Mouse (Mus musculus): ENCODE data around the gene Samd1. TPM values are rescaled to one million over a fixed set of nuclear protein-coding genes. Genes with fewer than 3 reads are reported as not detected.

The Samd1 gene
- polyA plus RNA-seq, 1 experiment from 2014 or later: 16.5 TPM

- H3K4me3 ChIP-seq (ENCODE audit: low read depth, low read length): no peak overlapping the region
- peaks cover 28% of the 10 kb centered on the region for H3K27me3 ChIP-seq (ENCODE audit: control insufficient read depth, insufficient read depth, low read length)
- H3K9ac ChIP-seq (ENCODE audit: low read length): no peak overlapping the region
- 11% methylated on average over 10 of the region's 10 CpGs for WGBS
- H3K4me1 ChIP-seq (ENCODE audit: control insufficient read depth, insufficient read depth, low read length): no peaks in the 10 kb centered on the region
- no peak for ATAC-seq (ENCODE audit: insufficient read depth, low FRiP score, low TSS enrichment)
- no peak overlapping the region for H3K4me2 ChIP-seq (ENCODE audit: low read depth)
- H3K27ac ChIP-seq (ENCODE audit: low read depth, low read length): no peak overlapping the region
- no peaks in the 10 kb centered on the region for H3K36me3 ChIP-seq (ENCODE audit: control insufficient read depth, insufficient read depth, low read length)
- H3K9me3 ChIP-seq (ENCODE audit: control insufficient read depth, low read length): no peaks in the 10 kb centered on the region
- DNase-seq (ENCODE audit: low spot score): no peak
These were observed 30.0 kb downstream of the Samd1 start for GRCm38 (mm10) chr8:84027449-84027848.

DNA sequence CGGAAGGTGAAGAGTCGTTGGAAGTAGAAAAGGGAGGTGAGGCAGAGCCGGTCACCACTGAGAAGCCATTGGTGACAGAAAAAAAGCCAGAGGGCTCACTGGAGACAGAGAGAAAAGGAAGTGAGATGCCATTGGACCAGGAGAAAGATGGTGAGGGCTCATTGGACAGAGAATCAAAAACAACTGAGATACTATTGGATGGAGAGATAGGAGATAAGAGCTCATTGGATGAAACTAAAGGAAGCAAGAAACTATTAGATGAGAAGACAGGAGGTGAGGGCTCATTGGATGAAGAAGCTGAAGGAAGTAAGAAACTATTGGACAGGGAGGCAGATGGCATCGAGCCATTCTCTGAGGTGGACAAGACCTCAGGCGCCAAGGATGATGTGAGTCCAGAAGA is 31.8 kb downstream of the Samd1 start:
- Histone ChIP-seq H3K4me2 (ENCODE audit: low read depth) (no peak overlapping the region), H3K9ac (ENCODE audit: low read length) (no peak overlapping the region), H3K4me1 (ENCODE audit: control insufficient read depth, insufficient read depth, low read length) (no peaks in the 10 kb centered on the region), H3K36me3 (ENCODE audit: control insufficient read depth, insufficient read depth, low read length) (no peaks in the 10 kb centered on the region), H3K27ac (ENCODE audit: low read depth, low read length) (no peak overlapping the region), H3K4me3 (ENCODE audit: low read depth, low read length) (no peak overlapping the region), H3K27me3 (ENCODE audit: control insufficient read depth, insufficient read depth, low read length) (peaks cover 28% of the 10 kb centered on the region), H3K9me3 (ENCODE audit: control insufficient read depth, low read length) (no peaks in the 10 kb centered on the region)
- ATAC-seq (ENCODE audit: insufficient read depth, low FRiP score, low TSS enrichment) (no peak), DNase-seq (ENCODE audit: low spot score) (no peak)
- WGBS: 88% methylated on average over 5 of the region's 5 CpGs

DNA sequence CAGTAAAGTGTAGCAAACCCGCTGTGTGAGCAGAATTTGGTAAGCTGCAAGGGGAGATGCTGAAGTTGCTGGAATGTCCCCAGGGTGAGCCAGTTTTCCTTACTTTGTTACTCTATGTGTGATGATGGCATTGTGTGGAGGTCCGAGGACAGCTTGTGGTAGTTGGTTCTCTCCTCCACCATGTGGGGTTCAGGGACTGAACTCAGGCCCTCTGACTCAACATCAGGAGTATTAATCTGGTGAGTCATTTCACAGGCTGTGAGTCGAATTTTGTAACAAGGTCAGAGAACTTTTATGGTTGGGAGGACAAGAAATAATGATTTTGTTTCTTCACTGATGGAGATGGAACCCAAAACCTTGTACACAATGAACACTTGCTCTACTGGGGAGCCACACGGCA is 35.3 kb downstream of the Samd1 start:
- DNase-seq (ENCODE audit: low spot score) (no peak), ATAC-seq (ENCODE audit: insufficient read depth, low FRiP score, low TSS enrichment) (no peak)
- Histone ChIP-seq H3K4me2 (ENCODE audit: low read depth) (no peak overlapping the region), H3K4me3 (ENCODE audit: low read depth, low read length) (no peak overlapping the region), H3K27ac (ENCODE audit: low read depth, low read length) (no peak overlapping the region), H3K9me3 (ENCODE audit: control insufficient read depth, low read length) (no peaks in the 10 kb centered on the region), H3K27me3 (ENCODE audit: control insufficient read depth, insufficient read depth, low read length) (0 out of 2 replicates have a peak, but pooled peaks cover 6% of the 10 kb centered on the region), H3K9ac (ENCODE audit: low read length) (no peak overlapping the region), H3K36me3 (ENCODE audit: control insufficient read depth, insufficient read depth, low read length) (no peaks in the 10 kb centered on the region), H3K4me1 (ENCODE audit: control insufficient read depth, insufficient read depth, low read length) (no peaks in the 10 kb centered on the region)
- 76% methylated on average over 4 of the region's 4 CpGs for WGBS

- H3K27me3 ChIP-seq (ENCODE audit: control insufficient read depth, insufficient read depth, low read length): peaks cover 21% of the 10 kb centered on the region
- H3K9me3 ChIP-seq (ENCODE audit: control insufficient read depth, low read length): no peaks in the 10 kb centered on the region
- peaks cover 5% of the 10 kb centered on the region; the same call in 1 of the 2 replicates for H3K4me1 ChIP-seq (ENCODE audit: control insufficient read depth, insufficient read depth, low read length)
- no peak overlapping the region for H3K27ac ChIP-seq (ENCODE audit: low read depth, low read length)
- DNase-seq (ENCODE audit: low spot score) (no peak), ATAC-seq (ENCODE audit: insufficient read depth, low FRiP score, low TSS enrichment) (no peak)
- H3K36me3 ChIP-seq (ENCODE audit: control insufficient read depth, insufficient read depth, low read length): no peaks in the 10 kb centered on the region
- WGBS: 80% methylated on average over 5 of the region's 5 CpGs
- no peak overlapping the region for H3K9ac ChIP-seq (ENCODE audit: low read length)
- H3K4me3 ChIP-seq (ENCODE audit: low read depth, low read length): no peak overlapping the region
- H3K4me2 ChIP-seq (ENCODE audit: low read depth): no peak overlapping the region
These were observed 40.5 kb downstream of the Samd1 start for GRCm38 (mm10) chr8:84038015-84038414.

DNA sequence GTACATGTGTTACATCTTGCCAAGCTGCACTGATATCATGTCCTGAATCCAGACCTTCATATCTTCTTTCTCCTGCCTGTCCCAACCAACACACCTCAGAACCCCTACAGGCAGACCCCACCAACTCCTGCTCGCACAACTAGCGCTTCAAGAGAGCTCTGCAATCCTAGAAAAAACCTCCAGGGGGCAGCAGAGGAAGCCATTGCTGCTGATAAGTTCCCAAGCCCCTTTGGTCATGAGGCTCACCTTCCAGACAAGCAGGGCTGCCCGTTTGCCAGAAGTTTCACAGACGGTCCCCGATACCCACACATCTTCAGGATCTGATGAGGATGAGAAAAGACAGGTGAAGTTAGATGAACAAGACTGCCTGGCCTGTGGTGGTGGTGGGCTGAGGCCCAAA is 41.6 kb downstream of the Samd1 start:
- Histone ChIP-seq H3K9me3 (ENCODE audit: control insufficient read depth, low read length) (no peaks in the 10 kb centered on the region), H3K27me3 (ENCODE audit: control insufficient read depth, insufficient read depth, low read length) (peaks cover 31% of the 10 kb centered on the region), H3K4me3 (ENCODE audit: low read depth, low read length) (no peak overlapping the region), H3K36me3 (ENCODE audit: control insufficient read depth, insufficient read depth, low read length) (no peaks in the 10 kb centered on the region), H3K4me1 (ENCODE audit: control insufficient read depth, insufficient read depth, low read length) (peaks cover 5% of the 10 kb centered on the region; the same call in 1 of the 2 replicates), H3K4me2 (ENCODE audit: low read depth) (no peak overlapping the region), H3K27ac (ENCODE audit: low read depth, low read length) (no peak overlapping the region), H3K9ac (ENCODE audit: low read length) (no peak overlapping the region)
- peak; percentile 85 for DNase-seq (ENCODE audit: low spot score)
- no peak for ATAC-seq (ENCODE audit: insufficient read depth, low FRiP score, low TSS enrichment)
- 10% methylated on average over 5 of the region's 5 CpGs for WGBS

- H3K9ac ChIP-seq (ENCODE audit: low read length): peak within 1 kb of the TSS; percentile 18; the same call in 1 of the 2 replicates
These were observed 44.8 kb downstream of the Samd1 start, which contains the start of gene Il27ra for GRCm38 (mm10) chr8:84042066-84042947. TSS of gene Il27ra (minus strand) at chr8:84042589.

GRCm38 (mm10) chr8:84042948-84043342 is 45.5 kb downstream of the Samd1 start:
- no peak overlapping the region for H3K4me2 ChIP-seq (ENCODE audit: low read depth)
- peaks cover 46% of the 10 kb centered on the region for H3K27me3 ChIP-seq (ENCODE audit: control insufficient read depth, insufficient read depth, low read length)
- DNase-seq (ENCODE audit: low spot score): no peak
- H3K9me3 ChIP-seq (ENCODE audit: control insufficient read depth, low read length): no peaks in the 10 kb centered on the region
- H3K27ac ChIP-seq (ENCODE audit: low read depth, low read length): no peak overlapping the region
- peaks cover 8% of the 10 kb centered on the region; the same call in 1 of the 2 replicates for H3K4me1 ChIP-seq (ENCODE audit: control insufficient read depth, insufficient read depth, low read length)
- no peaks in the 10 kb centered on the region for H3K36me3 ChIP-seq (ENCODE audit: control insufficient read depth, insufficient read depth, low read length)
- H3K9ac ChIP-seq (ENCODE audit: low read length): no peak overlapping the region
- no peak overlapping the region for H3K4me3 ChIP-seq (ENCODE audit: low read depth, low read length)
- ATAC-seq (ENCODE audit: insufficient read depth, low FRiP score, low TSS enrichment): no peak
- WGBS: 41% methylated on average over 12 of the region's 12 CpGs

More at GRCm38 (mm10) chr8:84042066-84042947, 44.8 kb downstream of the Samd1 start, which contains the start of gene Il27ra:
- H3K4me3 ChIP-seq (ENCODE audit: low read depth, low read length): peak within 1 kb of the TSS; percentile 28
- peaks cover 8% of the 10 kb centered on the region; the same call in 1 of the 2 replicates for H3K4me1 ChIP-seq (ENCODE audit: control insufficient read depth, insufficient read depth, low read length)
- H3K4me2 ChIP-seq (ENCODE audit: low read depth): peak within 1 kb of the TSS; percentile 53
- WGBS: 3% methylated on average over 40 of the region's 40 CpGs
- H3K9me3 ChIP-seq (ENCODE audit: control insufficient read depth, low read length): no peaks in the 10 kb centered on the region
- ATAC-seq (ENCODE audit: insufficient read depth, low FRiP score, low TSS enrichment) (peak; percentile 41; the same call in 1 of the 2 replicates), DNase-seq (ENCODE audit: low spot score) (peak; percentile 76)
- no peaks in the 10 kb centered on the region for H3K36me3 ChIP-seq (ENCODE audit: control insufficient read depth, insufficient read depth, low read length)
- no peak within 1 kb of the TSS for H3K27ac ChIP-seq (ENCODE audit: low read depth, low read length)
- H3K27me3 ChIP-seq (ENCODE audit: control insufficient read depth, insufficient read depth, low read length): peaks cover 46% of the 10 kb centered on the region

GRCm38 (mm10) chr8:84044103-84044502 is 46.6 kb downstream of the Samd1 start:
- Histone ChIP-seq H3K27me3 (ENCODE audit: control insufficient read depth, insufficient read depth, low read length) (peaks cover 46% of the 10 kb centered on the region), H3K9ac (ENCODE audit: low read length) (no peak overlapping the region), H3K4me1 (ENCODE audit: control insufficient read depth, insufficient read depth, low read length) (peaks cover 8% of the 10 kb centered on the region; the same call in 1 of the 2 replicates), H3K4me3 (ENCODE audit: low read depth, low read length) (no peak overlapping the region), H3K27ac (ENCODE audit: low read depth, low read length) (no peak overlapping the region), H3K9me3 (ENCODE audit: control insufficient read depth, low read length) (no peaks in the 10 kb centered on the region), H3K36me3 (ENCODE audit: control insufficient read depth, insufficient read depth, low read length) (no peaks in the 10 kb centered on the region), H3K4me2 (ENCODE audit: low read depth) (no peak overlapping the region)
- DNase-seq (ENCODE audit: low spot score) (no peak), ATAC-seq (ENCODE audit: insufficient read depth, low FRiP score, low TSS enrichment) (no peak)
- WGBS: 4% methylated on average over 7 of the region's 7 CpGs

DNA sequence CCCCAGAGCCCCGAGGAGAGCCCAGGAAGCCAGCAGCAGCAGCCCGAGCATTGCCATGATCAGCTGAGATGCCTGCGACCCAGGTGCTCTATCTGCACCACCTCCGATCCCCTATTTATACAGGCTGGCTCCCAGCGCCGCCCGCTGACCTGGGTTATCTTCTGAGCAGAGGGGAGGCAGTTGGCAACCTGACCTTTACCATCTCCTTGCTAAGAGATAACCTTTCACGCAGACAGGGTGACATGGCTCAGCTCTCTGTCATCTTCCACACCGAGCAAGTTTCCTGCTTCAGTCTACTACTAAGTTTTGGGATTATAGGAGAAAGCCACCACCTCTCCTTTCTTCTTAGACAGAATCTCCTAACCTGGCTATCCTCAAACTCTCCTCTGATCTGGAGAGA is 47.4 kb downstream of the Samd1 start, which contains the start of gene Rln3:
Rln3 (minus strand) TSS at position 101 of the 400 bp plus-strand sequence.
- DNase-seq (ENCODE audit: low spot score) (no peak), ATAC-seq (ENCODE audit: insufficient read depth, low FRiP score, low TSS enrichment) (no peak)
- H3K9ac ChIP-seq (ENCODE audit: low read length): no peak within 1 kb of the TSS
- peaks cover 8% of the 10 kb centered on the region; the same call in 1 of the 2 replicates for H3K4me1 ChIP-seq (ENCODE audit: control insufficient read depth, insufficient read depth, low read length)
- H3K36me3 ChIP-seq (ENCODE audit: control insufficient read depth, insufficient read depth, low read length): no peaks in the 10 kb centered on the region
- H3K9me3 ChIP-seq (ENCODE audit: control insufficient read depth, low read length): no peaks in the 10 kb centered on the region
- peaks cover 46% of the 10 kb centered on the region for H3K27me3 ChIP-seq (ENCODE audit: control insufficient read depth, insufficient read depth, low read length)
- WGBS: 8% methylated on average over 9 of the region's 9 CpGs
- H3K27ac ChIP-seq (ENCODE audit: low read depth, low read length): no peak within 1 kb of the TSS
- H3K4me2 ChIP-seq (ENCODE audit: low read depth): no peak within 1 kb of the TSS
- no peak within 1 kb of the TSS for H3K4me3 ChIP-seq (ENCODE audit: low read depth, low read length)
